Mouse (Mus musculus) layer of hippocampus, postnatal 10 days (tissue): ENCODE data around the gene Igfbp6. TPM values are rescaled to one million over a fixed set of nuclear protein-coding genes. Genes with fewer than 3 reads are reported as not detected.

ENCODE experiments used
- DNase-seq, 2 experiments: peaks; one replicate each; pipeline ENCODE4 v3.0.0; 2021; ENCODE audit warnings: low spot score in 2 of 2
- long read RNA-seq: library from polyadenylated mRNA; stranded (forward); transcript quantifications from one replicate; pipeline ENCODE4 v2.0.0, GENCODE M21; 2023
- total RNA-seq, 2 experiments: library from RNA; stranded (reverse); gene quantifications; 2 replicates each; pipeline ENCODE4 v1.2.3; 2021

Igfbp6 gene
- total RNA-seq, result 1 to 10 TPM; 2.3 to 3.1 TPM
- long read RNA-seq, partial matches to known transcripts, result 2 of 3 reads
- long read RNA-seq, other reads (novel, unspliced or antisense), result 0 of 3 reads

- no peak for DNase-seq
Measured at GRCm38 (mm10) chr15:102144274-102144711, at the start of gene Igfbp6. Gene Igfbp6 (plus strand): TSS chr15:102144362.

GRCm38 (mm10) chr15:102094988-102095387 is 49.2 kb upstream of the Igfbp6 start:
- no peak for DNase-seq

- no peak for DNase-seq
Measured at GRCm38 (mm10) chr15:102097147-102097915, 46.8 kb upstream of the Igfbp6 start.

GRCm38 (mm10) chr15:102097991-102098555 is 46.1 kb upstream of the Igfbp6 start:
- DNase-seq, result peak in 1 of 2 experiments; percentile 15

- DNase-seq, result peak in 1 of 2 experiments; percentile 12
Measured at GRCm38 (mm10) chr15:102099260-102099659, 44.9 kb upstream of the Igfbp6 start.

- no peak for DNase-seq
Measured at GRCm38 (mm10) chr15:102099771-102100160, 44.4 kb upstream of the Igfbp6 start.

GRCm38 (mm10) chr15:102100161-102100981 is 43.8 kb upstream of the Igfbp6 start, which contains the start of gene Tns2:
Gene Tns2 (plus strand): TSS chr15:102100413.
- peak; percentile 70 to 74 for DNase-seq

- no peak for DNase-seq
Measured at GRCm38 (mm10) chr15:102100996-102101671, 43.0 kb upstream of the Igfbp6 start.

GRCm38 (mm10) chr15:102101672-102102541 is 42.3 kb upstream of the Igfbp6 start:
- DNase-seq, result peak in 1 of 2 experiments; percentile 17

- peak in 1 of 2 experiments; percentile 10 for DNase-seq
Measured at GRCm38 (mm10) chr15:102102548-102103121, 41.5 kb upstream of the Igfbp6 start.

- DNase-seq, result no peak
Measured at GRCm38 (mm10) chr15:102103371-102103946, 40.7 kb upstream of the Igfbp6 start.

- DNase-seq, result peak in 1 of 2 experiments; percentile 16
Measured at GRCm38 (mm10) chr15:102103947-102104555, 40.1 kb upstream of the Igfbp6 start.

- DNase-seq, result peak in 1 of 2 experiments; percentile 33
Measured at GRCm38 (mm10) chr15:102105360-102105759, 38.8 kb upstream of the Igfbp6 start.

GRCm38 (mm10) chr15:102105764-102106730 is 38.1 kb upstream of the Igfbp6 start:
- DNase-seq, result peak in 1 of 2 experiments; percentile 12

- peak in 1 of 2 experiments; percentile 17 for DNase-seq
Measured at GRCm38 (mm10) chr15:102106754-102107456, 37.3 kb upstream of the Igfbp6 start.

- peak; percentile 79 to 83 for DNase-seq
Measured at GRCm38 (mm10) chr15:102107689-102108573, 36.2 kb upstream of the Igfbp6 start.
